Mouse (Mus musculus) frontal cortex, adult 2 months (tissue): ENCODE results near the gene Rnf149. TPM values are rescaled to one million over a fixed set of nuclear protein-coding genes. Genes with fewer than 3 reads are reported as not detected.

ENCODE experiments used
- DNase-seq, 2 experiments: peaks; one replicate each; pipeline ENCODE4 v3.0.0; 2022; ENCODE audit warnings: low spot score in 1 of 2; ENCODE audit errors: extremely low spot score in 1 of 2
- polyA plus RNA-seq: library from polyadenylated mRNA; depleted of rRNA; stranded (reverse); fragments of >200 nt; gene quantifications from 2 replicates; pipeline ENCODE4 v1.2.3, GENCODE M21; 2012

Gene Rnf149
- polyA plus RNA-seq, 1 experiment: 29.3 TPM

DNA sequence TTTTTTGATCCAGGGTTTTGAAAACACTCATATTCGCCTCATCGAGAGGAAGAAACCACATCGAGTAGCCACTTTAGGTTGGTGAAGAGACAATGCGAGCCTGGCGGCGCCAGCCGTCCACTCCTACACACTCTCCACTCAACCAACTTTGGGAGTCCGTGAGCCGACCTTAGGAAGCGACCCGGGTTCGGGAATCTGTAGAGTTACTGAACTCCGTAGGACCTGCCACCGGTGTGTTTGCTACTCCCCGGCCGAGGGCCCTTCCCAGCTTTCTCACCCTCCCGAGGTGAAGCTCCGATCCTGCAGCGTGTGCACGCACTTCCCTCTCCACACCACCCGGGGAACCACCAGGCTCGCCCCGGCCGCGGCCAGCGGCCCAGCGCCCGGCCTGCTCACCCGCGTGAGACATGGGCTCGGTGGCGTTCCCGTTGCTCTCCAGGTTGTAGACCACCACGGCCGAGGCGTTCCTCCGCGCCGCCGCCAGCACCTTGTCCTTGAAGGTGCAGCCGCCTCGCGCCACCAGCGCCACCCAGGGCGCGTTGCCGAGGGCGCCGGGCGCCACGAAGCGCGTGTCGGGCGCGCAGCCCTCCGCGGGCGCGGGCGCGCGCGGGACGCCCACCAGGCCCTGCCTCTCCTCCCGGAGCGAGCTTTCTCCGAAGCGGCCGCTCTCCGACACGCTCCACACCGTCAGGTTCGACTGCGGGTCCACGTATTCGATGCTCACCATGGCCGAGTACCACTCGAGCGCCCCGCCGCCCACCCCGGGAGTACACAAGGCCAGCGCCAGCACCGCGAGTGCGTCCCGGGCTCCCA is 568 bp downstream of the Rnf149 start:
- DNase-seq: peak in 1 of 2 experiments; percentile 61

- no peak for DNase-seq
Measured at GRCm38 (mm10) chr1:39575778-39576375, 1.3 kb downstream of the Rnf149 start.

GRCm38 (mm10) chr1:39573890-39574289 is 3.3 kb downstream of the Rnf149 start:
- no peak for DNase-seq

GRCm38 (mm10) chr1:39571653-39572052 is 5.6 kb downstream of the Rnf149 start:
- no peak for DNase-seq

DNA sequence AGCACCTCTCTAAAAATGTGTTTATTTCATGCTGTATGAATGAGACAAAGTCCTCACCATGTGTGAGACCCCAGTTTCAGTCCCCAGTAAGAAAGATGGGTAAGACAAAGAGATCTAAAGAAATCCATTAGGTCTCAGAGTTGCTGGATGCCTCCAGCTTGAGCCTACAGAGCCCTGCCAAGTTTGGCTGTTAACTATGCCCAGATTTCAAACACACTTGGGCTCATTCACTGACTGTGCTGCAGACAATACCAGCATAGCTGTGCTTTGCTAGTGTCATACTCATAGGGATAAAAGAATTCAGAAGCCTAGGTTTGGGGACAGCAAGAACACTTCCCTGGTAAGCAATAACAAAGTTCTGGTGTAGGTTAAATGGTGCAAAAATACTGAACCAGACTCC is 9.1 kb downstream of the Rnf149 start:
- DNase-seq: no peak

- DNase-seq: no peak
Measured at GRCm38 (mm10) chr1:39564603-39565002, 12.6 kb downstream of the Rnf149 start.

DNA sequence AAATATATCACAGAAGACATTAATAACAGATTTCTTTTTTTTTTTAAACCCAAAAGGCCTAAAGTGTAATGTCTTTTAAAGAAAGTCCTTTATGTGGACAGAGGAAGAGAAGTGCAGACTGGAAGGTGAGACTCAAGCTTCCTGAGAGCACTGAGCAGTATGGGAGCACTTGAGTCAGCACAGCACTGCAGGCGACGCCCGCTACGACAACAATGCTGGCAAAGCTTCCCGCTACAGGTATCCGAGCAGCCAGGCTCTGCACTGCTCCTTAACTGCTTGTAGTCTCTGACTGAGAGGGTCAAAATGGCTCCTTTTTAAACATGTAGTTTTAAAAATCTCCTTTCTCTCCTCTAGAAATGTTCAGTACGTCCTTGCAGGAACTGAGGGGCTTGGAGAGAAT is 14.0 kb downstream of the Rnf149 start:
- no peak for DNase-seq

DNA sequence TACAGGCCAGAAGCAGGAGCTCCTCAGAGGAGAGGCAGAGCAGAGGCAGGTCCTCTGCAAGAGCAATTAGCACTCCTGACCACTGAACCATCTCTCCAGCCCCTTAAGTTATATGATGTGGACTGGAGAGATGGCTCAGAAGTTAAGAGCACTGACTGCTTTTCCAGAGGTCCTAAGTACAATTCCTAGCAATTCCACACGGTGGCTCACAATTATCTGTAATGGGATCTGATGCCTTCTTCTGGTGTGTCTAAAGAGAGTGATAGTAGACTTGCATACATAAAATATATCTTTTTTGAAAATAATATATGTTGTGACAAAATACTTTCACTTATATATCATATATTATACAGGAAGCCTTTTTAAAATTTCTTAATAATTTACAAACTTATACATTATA is 15.3 kb downstream of the Rnf149 start:
- DNase-seq: no peak

DNA sequence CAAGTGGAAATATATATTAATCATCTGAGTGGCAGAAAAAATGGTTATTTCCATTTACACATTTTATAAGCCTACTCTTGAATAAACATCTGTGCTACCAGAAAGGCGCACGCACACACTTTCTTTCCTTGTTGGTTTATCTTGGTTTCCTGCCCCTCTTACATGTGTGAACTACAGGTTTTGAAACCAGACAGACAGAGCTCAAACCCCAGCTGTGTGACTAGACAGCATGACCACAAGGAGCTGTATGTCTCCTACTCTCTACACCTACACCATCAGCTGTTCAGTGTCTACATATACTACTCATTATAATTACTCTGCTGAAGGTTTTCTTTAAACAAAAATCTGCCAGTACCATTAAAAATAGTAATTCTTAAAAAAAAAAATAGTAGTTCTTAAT is 18.2 kb downstream of the Rnf149 start:
- no peak for DNase-seq

GRCm38 (mm10) chr1:39555556-39556415 is 21.4 kb downstream of the Rnf149 start:
- DNase-seq: peak; percentile 88 to 90

DNA sequence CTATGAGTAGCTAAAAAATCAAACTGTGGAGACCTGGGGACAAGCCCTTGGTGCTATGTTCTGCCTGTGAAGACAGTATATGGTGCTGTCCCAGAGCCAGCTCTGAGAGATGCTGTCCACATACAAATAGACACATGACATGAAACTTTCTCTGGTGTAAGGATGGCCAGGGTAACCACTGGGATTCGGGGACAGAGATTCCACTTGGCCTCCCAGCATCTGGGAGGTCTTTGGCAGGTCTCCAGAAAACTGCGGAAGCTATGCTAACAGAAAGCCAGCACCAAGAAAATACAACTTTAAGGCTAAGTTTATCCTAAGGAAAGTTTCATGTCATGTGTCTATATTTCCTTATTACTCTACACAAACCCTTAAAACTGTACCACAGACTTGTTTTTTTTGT is 27.4 kb downstream of the Rnf149 start:
- no peak for DNase-seq

- DNase-seq: no peak
Measured at GRCm38 (mm10) chr1:39547238-39547637, 30.0 kb downstream of the Rnf149 start.

GRCm38 (mm10) chr1:39546160-39546866 is 30.9 kb downstream of the Rnf149 start:
- DNase-seq: no peak

GRCm38 (mm10) chr1:39545589-39545988 is 31.6 kb downstream of the Rnf149 start:
- DNase-seq: no peak

- no peak for DNase-seq
Measured at GRCm38 (mm10) chr1:39540592-39540991, 36.6 kb downstream of the Rnf149 start.

GRCm38 (mm10) chr1:39537631-39538380 is 39.4 kb downstream of the Rnf149 start:
- DNase-seq: no peak

DNA sequence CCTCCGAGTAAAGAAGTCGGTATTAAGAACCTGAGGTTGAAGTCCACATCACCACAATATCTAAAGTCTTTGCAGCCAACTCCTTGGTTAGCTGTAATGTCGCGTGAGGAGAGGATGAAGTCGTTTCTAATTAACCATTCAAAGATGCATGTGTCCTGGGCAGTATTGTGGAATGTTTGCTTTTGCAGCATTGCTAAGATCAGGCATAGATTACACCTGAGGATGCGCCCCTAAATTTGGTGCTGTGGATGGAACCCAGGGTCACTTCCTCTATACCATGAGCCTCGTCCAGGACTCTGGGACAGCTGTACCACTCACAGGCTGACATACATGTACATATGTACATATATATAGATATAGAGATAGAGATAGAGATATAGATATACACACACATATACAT is 40.5 kb downstream of the Rnf149 start:
- no peak for DNase-seq

GRCm38 (mm10) chr1:39535515-39536311 is 41.5 kb downstream of the Rnf149 start:
- DNase-seq: peak; percentile 96 to 99

DNA sequence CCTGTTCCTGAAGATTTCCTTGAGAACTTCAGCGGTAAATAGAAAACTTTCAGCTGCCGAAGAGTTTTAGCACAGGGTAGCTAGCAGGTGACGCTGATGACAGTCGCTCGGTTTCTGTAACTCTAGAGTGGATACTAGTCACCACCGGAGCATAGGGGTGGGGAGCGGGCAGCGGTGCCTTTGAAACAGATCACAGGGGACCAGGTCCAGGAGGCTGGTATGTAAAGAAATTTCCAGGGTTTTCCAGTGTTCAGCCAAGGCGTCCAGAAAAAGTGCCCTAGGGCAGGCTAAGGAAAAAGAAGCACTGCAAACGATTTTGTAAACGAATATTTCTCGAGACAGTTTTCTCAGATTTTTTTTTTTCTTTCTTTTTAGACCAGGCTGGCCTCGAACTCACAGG is 42.4 kb downstream of the Rnf149 start, which contains the start of gene Cnot11:
Cnot11 (plus strand) TSS at position 162 of the 400 bp plus-strand sequence.
- no peak for DNase-seq
